Mouse (Mus musculus) R1 (cell line): Measurements from ENCODE around the gene Mmp15.
"Not testable (repeated sequence)": the region's sequence is repeated elsewhere in the genome, so short reads cannot be mapped to it uniquely, and the experiment has no call there.

ENCODE experiments used
- DNase-seq: peaks from one replicate; pipeline ENCODE4 v3.0.0-alpha.2; 2018; ENCODE audit warnings: low read depth, low spot score

The Mmp15 gene

DNA sequence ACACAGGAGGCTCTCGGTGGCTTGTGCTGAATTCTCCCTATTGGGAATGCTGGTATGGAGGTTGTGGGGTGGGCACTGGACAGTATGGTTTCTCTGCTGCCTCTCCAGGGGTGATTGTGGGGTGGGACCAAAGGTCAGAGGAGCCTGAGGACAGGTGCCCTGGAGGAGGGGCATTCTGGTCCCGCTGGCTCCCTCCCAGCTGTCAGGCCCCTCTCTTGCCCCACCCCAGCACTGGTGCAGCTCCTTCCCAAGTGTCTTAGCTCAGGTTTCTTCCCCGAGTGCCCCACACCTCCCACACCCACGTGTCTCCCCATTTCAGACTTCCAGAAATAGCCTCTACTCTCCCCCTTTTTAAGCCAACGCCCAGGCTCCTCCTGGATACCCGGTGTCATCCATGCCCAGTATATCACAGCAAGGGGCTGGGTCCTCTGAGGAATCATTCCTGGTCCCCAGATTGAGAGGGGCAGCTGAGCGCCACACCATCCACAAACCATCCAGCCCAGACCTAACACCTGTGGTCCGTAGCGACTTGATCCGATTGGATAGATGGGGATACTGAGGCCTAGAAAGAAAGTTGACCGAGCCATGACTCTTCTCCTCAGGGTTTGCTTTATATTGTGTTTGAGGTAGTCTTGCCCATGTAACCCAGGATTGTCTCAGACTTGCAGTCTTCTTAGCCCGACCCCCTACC, 24.4 kb downstream of the Mmp15 start:
- DNase-seq, result no peak

GRCm38 (mm10) chr8:95377101-95377500, 25.0 kb downstream of the Mmp15 start:
- DNase-seq, result no peak

- no peak for DNase-seq
Observed at GRCm38 (mm10) chr8:95377863-95378291, 25.8 kb downstream of the Mmp15 start.

- DNase-seq, result not testable (repeated sequence)
Observed at GRCm38 (mm10) chr8:95378928-95379327, 26.9 kb downstream of the Mmp15 start.

DNA sequence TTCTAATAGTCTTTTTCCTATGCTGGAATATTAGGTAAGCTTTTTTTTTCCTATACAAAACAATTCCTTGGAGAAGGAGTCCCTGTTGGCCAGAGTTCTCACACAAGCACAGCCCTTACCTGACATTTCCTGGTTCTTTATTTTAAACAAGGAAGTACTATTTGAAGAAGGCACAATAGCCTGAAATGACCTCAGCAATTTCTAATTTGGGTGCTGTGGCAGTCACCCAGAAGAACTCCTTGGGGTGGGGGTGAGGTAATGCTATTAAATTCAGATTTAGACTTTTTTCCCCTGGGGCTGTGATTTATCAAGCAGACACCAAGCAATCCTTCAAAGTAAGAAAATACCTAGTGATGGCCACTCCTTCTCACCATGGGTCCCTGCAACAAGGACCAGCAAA, 28.9 kb downstream of the Mmp15 start:
- no peak for DNase-seq

GRCm38 (mm10) chr8:95381595-95381994, 29.5 kb downstream of the Mmp15 start:
- DNase-seq, result no peak

DNA sequence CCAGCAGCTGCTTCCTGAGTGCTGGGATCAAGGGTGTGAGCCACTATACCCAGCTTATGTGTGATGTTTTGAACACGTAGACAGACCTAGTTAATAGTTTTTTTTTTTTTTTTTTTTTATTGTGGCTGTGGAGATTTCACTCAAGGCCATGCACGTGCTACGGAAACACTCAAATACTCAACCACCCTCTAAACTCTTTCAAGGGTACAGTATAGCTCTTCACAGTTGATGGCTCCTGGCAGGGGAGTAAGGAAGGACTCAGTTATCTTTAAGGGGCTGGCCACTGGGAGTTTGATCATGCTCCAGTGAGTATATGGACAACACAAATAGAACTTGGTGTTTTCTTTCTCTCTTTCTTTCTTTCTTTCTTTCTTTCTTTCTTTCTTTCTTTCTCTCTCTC, 32.4 kb downstream of the Mmp15 start:
- no peak for DNase-seq

GRCm38 (mm10) chr8:95386037-95386436, 34.0 kb downstream of the Mmp15 start:
- DNase-seq, result no peak

DNA sequence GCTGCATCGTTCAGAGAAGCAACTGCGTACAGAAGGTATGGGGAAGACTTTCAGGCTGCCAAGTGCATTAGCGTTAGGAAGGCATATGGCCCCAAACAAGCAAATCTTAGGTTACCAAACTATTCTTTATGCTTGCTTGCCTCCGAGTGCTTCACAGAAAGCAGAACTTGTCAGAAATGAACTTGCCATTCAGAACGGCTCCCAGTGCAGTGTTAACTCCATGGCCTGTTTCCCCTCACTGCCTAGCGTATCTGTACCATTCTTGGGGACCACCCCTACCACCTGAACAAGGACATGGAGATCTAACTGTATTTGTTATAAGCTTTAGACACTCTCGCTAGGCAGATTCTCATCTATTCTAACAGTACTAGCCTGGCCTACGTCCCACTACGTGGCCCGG, 35.2 kb downstream of the Mmp15 start:
- no peak for DNase-seq

GRCm38 (mm10) chr8:95387936-95388335, 35.9 kb downstream of the Mmp15 start:
- no peak for DNase-seq

GRCm38 (mm10) chr8:95390312-95390711, 38.2 kb downstream of the Mmp15 start:
- DNase-seq, result no peak

GRCm38 (mm10) chr8:95391101-95391500, 39.0 kb downstream of the Mmp15 start:
- no peak for DNase-seq

- no peak for DNase-seq
Observed at GRCm38 (mm10) chr8:95392604-95393003, 40.5 kb downstream of the Mmp15 start.

- DNase-seq, result peak; percentile 79
Observed at GRCm38 (mm10) chr8:95395186-95395918, 43.3 kb downstream of the Mmp15 start.

DNA sequence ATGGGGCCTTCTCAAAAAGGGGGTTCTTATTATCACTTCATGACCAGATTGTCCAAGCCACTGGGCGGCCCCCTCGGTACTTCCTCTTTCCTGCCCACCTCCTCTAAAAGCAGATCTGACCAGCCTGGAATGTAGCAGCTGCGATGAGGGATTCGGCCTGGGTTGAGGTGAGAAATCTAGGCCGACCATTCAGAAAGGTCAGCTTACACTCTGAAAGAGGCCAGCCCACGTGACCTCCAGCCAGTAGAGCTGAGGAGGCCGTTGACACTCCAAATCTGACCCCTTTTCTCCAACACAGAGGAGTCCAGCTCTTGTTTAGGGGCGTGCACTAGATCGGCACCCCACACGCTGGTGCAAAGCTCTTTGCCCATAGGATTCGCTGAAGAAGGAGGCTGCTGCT, 44.7 kb downstream of the Mmp15 start:
- DNase-seq, result no peak

GRCm38 (mm10) chr8:95397201-95397600, 45.1 kb downstream of the Mmp15 start:
- DNase-seq, result no peak

GRCm38 (mm10) chr8:95399131-95399530, 47.1 kb downstream of the Mmp15 start:
- no peak for DNase-seq

- no peak for DNase-seq
Observed at GRCm38 (mm10) chr8:95401091-95401490, 49.0 kb downstream of the Mmp15 start.

DNA sequence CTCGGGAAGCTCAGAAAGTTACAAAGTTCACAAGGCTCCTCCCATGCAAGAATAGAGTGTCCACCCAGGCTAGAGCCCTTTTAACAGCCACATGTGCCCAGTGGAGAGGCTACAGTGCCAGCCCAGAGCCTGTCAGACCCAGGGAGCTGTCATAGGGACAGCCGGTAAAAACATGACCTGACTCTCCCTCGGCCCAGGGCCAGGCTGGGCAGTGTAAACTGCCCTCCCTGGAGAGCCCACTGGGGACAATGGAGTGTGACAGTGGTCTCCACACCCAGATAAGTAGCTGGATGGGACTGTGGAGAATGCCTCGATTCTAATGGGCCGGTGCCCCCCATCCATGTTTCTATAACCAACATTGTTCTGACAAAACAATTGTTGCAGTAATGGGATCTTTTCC, 57.5 kb downstream of the Mmp15 start:
- DNase-seq, result no peak

DNA sequence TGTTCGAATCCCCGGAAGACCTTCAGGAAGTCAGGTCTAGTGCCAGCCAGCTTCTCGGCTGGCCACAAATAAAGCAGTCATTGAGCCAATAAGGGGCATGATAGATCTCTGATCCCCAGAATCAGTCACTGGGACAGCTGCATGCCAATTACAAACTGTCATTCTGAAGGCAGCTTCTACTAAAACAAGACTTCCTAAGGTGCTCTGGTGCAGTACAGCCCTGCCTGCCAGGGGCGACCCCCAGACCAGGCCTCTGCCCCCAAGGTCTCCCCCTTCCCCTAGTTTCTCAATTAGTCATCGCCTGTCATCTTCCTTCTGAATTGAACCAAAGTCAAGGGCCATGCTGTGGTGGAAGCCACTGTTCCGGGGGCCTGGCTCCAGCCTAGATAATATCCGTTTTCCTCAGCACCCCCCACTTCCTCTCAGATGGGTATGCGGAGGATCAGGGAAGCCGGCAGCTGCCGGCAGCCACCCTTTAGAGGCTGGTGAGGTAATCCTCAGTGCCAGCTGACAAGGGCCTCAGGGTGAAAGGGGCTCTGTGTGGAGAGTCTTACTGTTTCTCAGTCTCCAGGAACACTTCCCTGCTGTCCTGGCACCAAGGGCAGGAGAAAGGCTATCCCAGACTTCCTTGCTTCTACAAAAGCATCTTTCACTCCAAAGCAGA, 59.4 kb downstream of the Mmp15 start:
- no peak for DNase-seq

- no peak for DNase-seq
Observed at GRCm38 (mm10) chr8:95422193-95422810, 70.2 kb downstream of the Mmp15 start.
